Mouse (Mus musculus): ENCODE measurements at regions not wholly inside any gene's neighbourhood (a gene's known extent, or its start where the extent isn't known, plus 50 kb on each side); places are given as distances from the start of the nearest gene placed in this dataset.

DNA sequence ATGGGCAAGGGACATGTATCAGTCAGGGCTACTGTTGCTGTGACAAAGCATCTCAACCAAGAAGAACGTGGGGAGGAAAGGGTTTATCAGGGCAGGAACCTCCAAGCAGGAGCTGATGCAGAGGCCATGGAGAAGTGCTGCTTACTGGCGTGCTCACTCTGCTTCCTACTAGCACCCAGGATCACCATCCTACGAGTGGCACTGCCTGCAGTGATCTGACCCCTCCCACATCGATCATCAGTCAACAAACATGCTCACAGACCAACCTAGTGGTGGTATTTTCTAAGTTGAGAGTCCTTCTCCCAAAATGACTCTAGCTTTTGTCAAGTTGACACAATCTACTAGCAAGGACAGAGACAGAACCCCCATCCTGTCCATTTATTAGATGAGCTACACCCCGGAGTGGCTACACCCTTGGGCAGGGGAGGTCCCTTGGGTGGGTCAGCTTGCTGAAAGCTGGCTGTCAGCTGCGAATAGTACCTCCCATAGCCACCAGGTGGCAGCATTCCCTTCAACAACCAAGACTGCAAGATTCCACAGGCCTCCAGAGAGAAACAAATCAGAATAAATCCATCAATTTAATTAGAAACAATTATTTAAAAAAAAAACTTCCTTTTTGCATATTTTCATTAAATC is 99.9 kb upstream of the Ralgapa2 start:
- TF ChIP-seq CTCF (IDR thresholded peaks at IDR 0.05) (peak; percentile 90), POLR2A (IDR thresholded peaks at IDR 0.05; ENCODE audit: insufficient read depth, low read depth, low read length) (no peak), EP300 (IDR thresholded peaks at IDR 0.05; ENCODE audit: insufficient read depth, low read depth, low read length) (no peak)

Measured in heart, adult 2 months (tissue).